Mouse (Mus musculus) liver, adult 2 months (tissue): ENCODE measurements around the gene Tbc1d8b. TPM values are rescaled to one million over a fixed set of nuclear protein-coding genes. Genes with fewer than 3 reads are reported as not detected.

Experiments
- DNase-seq: peaks from one replicate; pipeline ENCODE4 v3.0.0-alpha.2; 2011; ENCODE audit warnings: low read depth, low spot score; ENCODE audit errors: extremely low read depth
- H3K27ac ChIP-seq: fragments of 200-500 bp; replicated peaks from 2 replicates; pipeline ENCODE4 v1.5.1; 2012; ENCODE audit warnings: low read depth, mild to moderate bottlenecking, control low read depth, inconsistent platforms, low read length; ENCODE audit not compliant: insufficient read depth
- H3K27me3 ChIP-seq: fragments of 200-500 bp; 2 replicates; pipeline ENCODE4 v1.6.1; 2012; ENCODE audit warnings: mild to moderate bottlenecking, moderate library complexity, low read length, inconsistent platforms; ENCODE audit not compliant: control insufficient read depth, insufficient read depth
- H3K36me3 ChIP-seq: fragments of 200-500 bp; 2 replicates; pipeline ENCODE4 v1.6.1; 2012; ENCODE audit warnings: low read length, inconsistent platforms; ENCODE audit not compliant: control insufficient read depth, insufficient read depth
- H3K4me1 ChIP-seq: fragments of 200-500 bp; 2 replicates; pipeline ENCODE4 v1.6.1; 2011; ENCODE audit warnings: low read length; ENCODE audit not compliant: control insufficient read depth, insufficient read depth
- H3K4me3 ChIP-seq: fragments of 200-500 bp; 2 replicates; pipeline ENCODE4 v1.5.1; 2011; ENCODE audit warnings: low read depth, mild to moderate bottlenecking, control low read depth, low read length, moderate library complexity; ENCODE audit not compliant: insufficient read depth
- H3K79me2 ChIP-seq: fragments of 200-500 bp; 2 replicates; pipeline ENCODE4 v1.6.1; 2012; ENCODE audit warnings: inconsistent platforms, mild to moderate bottlenecking, low read length, moderate library complexity; ENCODE audit not compliant: control insufficient read depth, insufficient read depth
- H3K9ac ChIP-seq: fragments of 200-500 bp; 2 replicates; pipeline ENCODE4 v1.6.1; 2012; ENCODE audit warnings: low read depth, mild to moderate bottlenecking, control low read depth, inconsistent platforms, low read length
- CTCF ChIP-seq: fragments of 200-500 bp; IDR thresholded peaks from 2 replicates; pipeline ENCODE4 v1.5.1; 2011; ENCODE audit warnings: low read depth, low read length, control low read depth
- POLR2A ChIP-seq: fragments of 200-500 bp; IDR thresholded peaks from 2 replicates; pipeline ENCODE4 v1.6.1; 2011; ENCODE audit warnings: low read length, control low read depth; ENCODE audit not compliant: insufficient read depth; ENCODE audit errors: extremely low read depth
- WGBS: fragments of 180-500 bp; shearing (Covaris S2); methylation state at CpG from one replicate; pipeline ENCODE4 v1.1.7; 2018; 5-methylcytosine and 5-hydroxymethylcytosine counted together
- polyA plus RNA-seq: library from polyadenylated mRNA; depleted of rRNA; stranded (reverse); fragments of >200 nt; gene quantifications from 2 replicates; pipeline ENCODE4 v1.2.3, GENCODE M21; 2012; rRNA removed
- total RNA-seq: library from RNA; depleted of rRNA; stranded (reverse); fragments of >200 nt; gene quantifications from 2 replicates; pipeline ENCODE4 v1.2.3, GENCODE M21; 2014; rRNA removed

Tbc1d8b gene
- total and polyA plus RNA-seq, 2 experiments = 1.6 to 16.1 TPM

DNA sequence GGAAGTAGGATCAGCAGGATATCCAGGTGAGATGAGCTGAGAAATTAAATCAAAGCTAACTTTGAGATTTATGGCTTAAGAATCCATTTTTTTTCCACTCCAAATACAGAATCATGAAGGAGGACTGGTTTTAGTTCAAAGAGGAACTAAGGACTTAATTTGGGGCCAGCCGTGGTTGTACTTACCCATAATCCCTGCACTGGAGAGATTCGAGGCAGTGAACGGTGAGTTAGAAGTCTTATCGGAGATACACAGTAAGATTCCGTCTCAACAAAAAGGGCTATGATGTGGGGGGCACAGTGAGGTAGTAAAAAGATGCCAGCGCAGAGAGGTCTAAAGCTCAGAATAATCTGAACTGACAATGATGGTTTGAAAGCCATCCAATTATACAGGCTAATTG is 111.2 kb downstream of the Tbc1d8b start:
- 94% methylated on average over 6 of the region's 6 CpGs for WGBS
- TF ChIP-seq POLR2A = no peak
- TF ChIP-seq CTCF = no peak
- Histone ChIP-seq H3K4me1 (peaks cover 3% of the 10 kb centered on the region; the same call in 1 of the 2 replicates), H3K4me3 (no peak overlapping the region), H3K9ac (no peak overlapping the region), H3K79me2 (no peaks in the 10 kb centered on the region), H3K36me3 (no peaks in the 10 kb centered on the region), H3K27me3 (no peaks in the 10 kb centered on the region), H3K27ac (no peak overlapping the region)
- DNase-seq = no peak

DNA sequence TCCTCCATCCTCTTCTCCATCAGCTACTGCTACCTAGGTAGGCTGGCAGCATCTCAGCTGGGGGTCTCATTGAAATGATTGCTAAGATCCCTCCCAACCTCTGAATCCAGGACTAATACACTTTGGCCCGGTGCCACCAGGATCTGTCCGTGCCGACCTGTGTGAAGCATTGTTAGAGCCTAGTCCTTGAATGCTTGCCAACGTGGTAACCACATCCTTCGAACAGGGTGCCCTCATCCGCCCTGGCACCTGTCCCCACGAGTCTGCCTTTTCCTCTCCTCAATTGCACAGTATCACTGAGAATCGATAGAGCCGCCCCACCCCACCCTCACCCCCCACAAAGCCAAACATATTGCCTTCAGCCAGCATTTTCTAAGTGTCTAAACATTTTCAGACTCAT is 113.1 kb downstream of the Tbc1d8b start:
- TF ChIP-seq POLR2A = no peak
- WGBS = 44% methylated on average over 9 of the region's 9 CpGs
- Histone ChIP-seq H3K27me3 (no peaks in the 10 kb centered on the region), H3K27ac (no peak overlapping the region), H3K9ac (no peak overlapping the region), H3K4me1 (peaks cover 3% of the 10 kb centered on the region; the same call in 1 of the 2 replicates), H3K36me3 (no peaks in the 10 kb centered on the region), H3K4me3 (no peak overlapping the region), H3K79me2 (no peaks in the 10 kb centered on the region)
- no peak for DNase-seq

DNA sequence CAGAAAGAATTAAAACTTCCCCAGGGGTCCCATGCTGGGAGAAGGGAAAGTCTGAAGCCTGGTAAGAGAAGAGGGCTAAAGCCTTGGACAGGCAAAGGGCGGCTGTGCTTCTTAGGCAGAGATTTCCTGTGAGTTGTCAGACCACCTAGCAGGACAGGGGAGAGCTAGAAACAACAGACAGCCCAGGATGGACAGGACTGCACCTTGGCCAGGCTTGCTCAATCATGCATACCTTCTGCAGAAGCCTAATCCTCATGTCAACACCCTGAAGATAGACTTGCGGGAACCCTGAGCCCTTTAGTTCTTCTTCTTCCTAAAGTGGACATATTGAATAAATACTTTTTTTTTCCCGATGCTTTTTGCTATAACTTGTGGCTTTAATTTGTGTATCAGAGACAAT is 115.2 kb downstream of the Tbc1d8b start:
- Histone ChIP-seq H3K9ac (no peak overlapping the region), H3K4me3 (no peak overlapping the region), H3K27me3 (no peaks in the 10 kb centered on the region), H3K36me3 (no peaks in the 10 kb centered on the region), H3K27ac (no peak overlapping the region), H3K79me2 (no peaks in the 10 kb centered on the region), H3K4me1 (peaks cover 3% of the 10 kb centered on the region; the same call in 1 of the 2 replicates)
- no peak for DNase-seq
- TF ChIP-seq CTCF = no peak
- 75% methylated on average over 3 of the region's 3 CpGs for WGBS

DNA sequence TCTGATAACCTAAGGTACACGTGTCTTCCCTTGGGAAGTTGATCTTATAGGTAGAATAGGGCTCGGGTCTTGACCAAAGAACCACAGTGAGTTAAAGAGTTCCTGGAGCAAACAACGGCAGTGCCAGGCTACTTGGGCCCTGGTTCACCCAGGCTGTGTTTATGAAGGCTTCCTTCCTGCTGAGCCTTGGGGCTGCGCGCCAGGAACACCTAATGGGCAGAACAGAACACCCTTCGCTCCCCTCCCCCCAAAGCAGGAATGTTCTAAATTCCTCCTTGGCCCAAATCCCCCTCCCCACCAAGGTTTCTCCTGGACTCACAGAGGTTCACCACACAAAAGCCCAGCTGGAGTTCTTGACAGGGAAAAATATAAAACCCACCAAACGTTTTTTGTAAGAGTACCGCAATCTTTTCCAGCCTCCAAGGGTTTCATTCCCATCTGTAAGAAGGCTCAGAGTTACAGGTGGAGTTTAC is 115.6 kb downstream of the Tbc1d8b start, which contains the start of gene Cldn2:
TSS of gene Cldn2 (plus strand) at position 423 of the 473 bp plus-strand sequence.
- Histone ChIP-seq H3K27me3 (no peaks in the 10 kb centered on the region), H3K36me3 (no peaks in the 10 kb centered on the region), H3K4me1 (peaks cover 3% of the 10 kb centered on the region; the same call in 1 of the 2 replicates), H3K79me2 (no peaks in the 10 kb centered on the region), H3K27ac (no peak within 1 kb of the TSS), H3K9ac (no peak within 1 kb of the TSS), H3K4me3 (no peak within 1 kb of the TSS)
- DNase-seq = no peak
- TF ChIP-seq CTCF (no peak), POLR2A (no peak)
- 84% methylated on average over 8 of the region's 8 CpGs for WGBS

Other genes starting within 250 kb of the Tbc1d8b start
- gene D330045A20Rik, start 204.6 kb upstream of the Tbc1d8b start, total RNA-seq = 0.09 TPM in 1 of 2 replicates, not detected in the other
- gene D330045A20Rik, start 204.6 kb upstream of the Tbc1d8b start, polyA plus RNA-seq = not detected in 2 replicates
- gene Rnf128, start 121.7 kb upstream of the Tbc1d8b start, total RNA-seq = 74.4 and 84.5 TPM in 2 replicates
- gene Rnf128, start 121.7 kb upstream of the Tbc1d8b start, polyA plus RNA-seq = 40.3 and 43.8 TPM in 2 replicates
- gene Gm15013, start 29.5 kb downstream of the Tbc1d8b start, total RNA-seq = not detected in 2 replicates
- gene Gm15013, start 29.5 kb downstream of the Tbc1d8b start, polyA plus RNA-seq = not detected in 2 replicates
- 0.74 and 1.6 TPM in 2 replicates for gene Ripply1, start 97.4 kb downstream of the Tbc1d8b start, total RNA-seq
- 1.5 and 2.5 TPM in 2 replicates for gene Ripply1, start 97.4 kb downstream of the Tbc1d8b start, polyA plus RNA-seq
- 22.4 and 23.1 TPM in 2 replicates for gene Cldn2, start 115.8 kb downstream of the Tbc1d8b start, total RNA-seq
- 42.9 and 59.2 TPM in 2 replicates for gene Cldn2, start 115.8 kb downstream of the Tbc1d8b start, polyA plus RNA-seq
- gene Morc4, start 186.7 kb downstream of the Tbc1d8b start, total RNA-seq = 2.3 and 2.8 TPM in 2 replicates
- 1.7 and 2.0 TPM in 2 replicates for gene Morc4, start 186.7 kb downstream of the Tbc1d8b start, polyA plus RNA-seq